Mouse (Mus musculus): ENCODE measurements around the gene Gosr2. TPM values are rescaled to one million over a fixed set of nuclear protein-coding genes. Genes with fewer than 3 reads are reported as not detected.
"Not testable (repeated sequence)": the region's sequence is repeated elsewhere in the genome, so short reads cannot be mapped to it uniquely, and the experiment has no call there.

Gosr2 gene
- polyA plus RNA-seq, 1 experiment from 2014 or later, result 96.6 TPM

DNA sequence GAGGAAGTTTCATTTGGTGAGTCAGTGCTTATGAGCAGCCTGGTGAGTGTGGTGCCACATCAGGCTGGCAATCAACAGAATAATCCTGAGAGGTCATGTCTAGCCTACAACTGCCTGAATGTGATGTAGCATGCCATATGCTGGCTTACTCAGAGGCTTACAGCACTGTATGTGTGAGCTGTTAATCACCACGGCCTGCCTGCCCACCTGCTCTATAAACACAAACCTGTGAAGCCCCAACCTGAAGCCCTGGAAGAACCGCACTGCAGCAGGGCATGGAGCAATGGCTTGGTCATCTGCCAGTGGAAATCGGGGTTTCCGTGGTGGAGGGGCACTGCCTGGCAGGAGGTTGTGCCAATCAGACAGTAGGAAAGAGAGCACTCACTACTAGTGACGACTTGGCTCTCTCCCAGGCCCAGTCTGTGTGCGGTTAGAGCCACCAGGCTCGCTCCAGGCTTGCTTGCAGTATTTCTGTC, 12.4 kb downstream of the Gosr2 start:
- H3K9me3 ChIP-seq, result no peaks in the 10 kb centered on the region
- no peaks in the 10 kb centered on the region for H3K27me3 ChIP-seq (replicated peaks; ENCODE audit: low read depth, poor library complexity, severe bottlenecking)
- no peak for DNase-seq (ENCODE audit: low spot score)
- H3K4me1 ChIP-seq, result peaks cover 30% of the 10 kb centered on the region
- no peak overlapping the region for H3K27ac ChIP-seq (replicated peaks)
- H3K4me3 ChIP-seq, result no peak overlapping the region
- peaks cover 88% of the 10 kb centered on the region for H3K36me3 ChIP-seq (replicated peaks)
- 91% methylated on average over 7 of the region's 7 CpGs for WGBS

DNA sequence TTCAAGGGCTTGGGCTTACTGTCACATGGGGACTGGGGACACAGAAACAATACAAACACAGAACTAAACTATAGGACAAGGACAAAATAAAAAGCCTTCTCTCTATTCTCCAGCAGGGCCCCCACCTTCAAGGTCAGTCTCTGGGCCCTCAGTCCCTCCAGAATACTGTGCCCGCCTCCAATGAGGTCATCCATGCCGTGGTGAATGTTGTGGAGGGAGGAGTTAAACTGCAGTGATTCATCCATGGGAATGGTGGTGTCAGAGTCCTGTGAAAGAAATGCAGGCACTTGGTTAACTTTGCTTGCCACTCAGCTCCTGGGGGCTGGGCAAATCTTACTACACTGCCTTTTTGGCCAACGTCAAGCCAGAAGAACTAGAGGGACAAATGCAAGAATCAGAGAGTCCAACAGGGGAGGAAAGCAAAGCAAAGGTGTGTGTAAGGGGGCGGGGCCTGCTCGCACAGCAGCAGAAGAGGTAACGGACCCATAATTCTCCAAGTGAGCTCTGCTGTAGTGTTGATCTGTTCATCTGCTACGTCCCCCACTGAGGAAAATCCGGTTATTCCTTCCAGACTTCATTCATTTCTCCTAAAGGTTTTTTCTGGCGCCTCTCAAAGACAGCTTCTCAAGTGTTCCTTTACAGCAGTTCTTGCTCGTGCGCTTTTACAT, 13.9 kb downstream of the Gosr2 start:
- no peak overlapping the region for H3K4me3 ChIP-seq
- H3K27ac ChIP-seq (replicated peaks), result no peak overlapping the region
- 84% methylated on average over 11 of the region's 11 CpGs for WGBS
- H3K27me3 ChIP-seq (replicated peaks; ENCODE audit: low read depth, poor library complexity, severe bottlenecking), result no peaks in the 10 kb centered on the region
- peaks cover 15% of the 10 kb centered on the region for H3K4me1 ChIP-seq
- H3K9me3 ChIP-seq, result no peaks in the 10 kb centered on the region
- peaks cover 100% of the 10 kb centered on the region for H3K36me3 ChIP-seq (replicated peaks)
- DNase-seq (ENCODE audit: low spot score), result no peak

DNA sequence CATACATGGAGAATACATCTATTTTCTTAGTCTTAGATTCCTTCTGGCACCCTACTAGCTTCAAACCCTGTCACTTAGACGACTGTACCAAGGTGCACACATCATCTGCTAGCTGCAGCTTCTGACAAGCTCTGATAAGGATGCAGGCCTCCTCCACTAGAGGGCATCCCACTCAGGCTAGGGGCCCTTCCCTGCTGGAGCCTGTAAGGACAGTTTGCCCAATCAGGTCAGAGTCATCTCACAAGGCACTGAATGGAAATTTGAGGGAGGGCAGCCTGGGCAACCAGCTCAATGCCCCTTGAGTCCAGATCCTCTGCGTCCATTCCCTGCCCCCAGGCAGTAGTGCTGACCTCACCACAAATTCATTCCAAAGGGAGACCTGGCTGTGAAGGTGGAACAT, 20.7 kb downstream of the Gosr2 start:
- 40% methylated on average over 2 of the region's 2 CpGs for WGBS
- H3K4me1 ChIP-seq; H3K27ac ChIP-seq (replicated peaks); H3K9me3 ChIP-seq; H3K27me3 ChIP-seq (replicated peaks; ENCODE audit: low read depth, poor library complexity, severe bottlenecking); H3K4me3 ChIP-seq: not testable (repeated sequence)
- H3K36me3 ChIP-seq (replicated peaks), result peaks cover 71% of the 10 kb centered on the region
- peak; percentile 59 for DNase-seq (ENCODE audit: low spot score)

DNA sequence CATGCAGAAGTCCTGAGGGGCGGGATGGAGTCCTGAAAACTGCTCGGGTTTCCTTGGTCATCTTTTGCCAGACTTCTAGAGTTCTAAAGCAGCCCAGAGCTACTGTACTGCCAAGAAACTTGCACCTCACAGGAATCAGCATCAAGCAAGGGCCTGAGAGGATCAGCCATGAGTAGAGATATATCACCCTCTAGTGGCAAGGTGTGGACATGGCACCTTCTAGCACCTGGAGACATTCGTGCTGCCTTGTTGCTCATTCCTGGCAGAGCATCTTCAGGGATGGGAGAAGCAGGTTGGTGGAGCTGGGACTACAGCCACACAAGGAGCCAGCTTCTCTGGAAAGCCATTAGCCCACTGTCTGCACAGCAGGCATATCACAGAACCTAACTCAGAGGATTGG, 22.1 kb downstream of the Gosr2 start:
- Histone ChIP-seq H3K27me3 (replicated peaks; ENCODE audit: low read depth, poor library complexity, severe bottlenecking) (no peaks in the 10 kb centered on the region), H3K4me3 (no peak overlapping the region), H3K9me3 (no peaks in the 10 kb centered on the region), H3K4me1 (no peaks in the 10 kb centered on the region), H3K27ac (replicated peaks) (no peak overlapping the region), H3K36me3 (replicated peaks) (peaks cover 56% of the 10 kb centered on the region)
- WGBS, result 31% methylated on average over 3 of the region's 3 CpGs
- peak; percentile 70 for DNase-seq (ENCODE audit: low spot score)

DNA sequence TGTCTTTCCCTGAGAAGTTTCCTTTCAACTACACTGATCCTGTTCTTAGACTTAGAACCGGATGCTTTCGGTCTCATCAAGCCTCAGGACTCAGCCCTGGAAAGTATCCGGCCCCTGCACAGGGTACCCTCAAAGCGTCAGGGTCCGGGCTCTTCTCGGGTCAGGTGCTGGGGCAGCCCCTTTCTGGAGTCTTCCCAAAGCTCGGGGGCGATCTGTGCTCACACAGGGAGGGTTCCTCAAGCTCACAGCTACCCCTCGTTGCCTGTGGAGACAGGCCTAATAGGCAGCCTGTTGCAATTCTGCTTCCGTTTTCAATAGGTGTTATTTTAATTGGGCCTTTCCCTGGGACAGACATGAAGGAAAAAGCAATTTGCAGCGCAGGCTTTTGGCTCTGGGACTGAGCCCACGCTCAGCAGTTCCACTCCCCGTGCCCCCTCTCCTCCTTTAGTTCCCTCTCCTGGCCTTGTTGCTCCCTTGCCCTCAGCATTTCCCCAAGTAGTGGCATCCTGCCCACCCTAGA, 30.7 kb downstream of the Gosr2 start:
- H3K9me3 ChIP-seq, result no peaks in the 10 kb centered on the region
- H3K27me3 ChIP-seq (replicated peaks; ENCODE audit: low read depth, poor library complexity, severe bottlenecking), result peaks cover 30% of the 10 kb centered on the region
- no peak overlapping the region for H3K4me3 ChIP-seq
- DNase-seq (ENCODE audit: low spot score), result no peak
- peaks cover 17% of the 10 kb centered on the region for H3K4me1 ChIP-seq
- whole genome bisulfite sequencing, result 54% methylated on average over 13 of the region's 13 CpGs
- H3K27ac ChIP-seq (replicated peaks), result no peak overlapping the region
- H3K36me3 ChIP-seq (replicated peaks), result no peaks in the 10 kb centered on the region

DNA sequence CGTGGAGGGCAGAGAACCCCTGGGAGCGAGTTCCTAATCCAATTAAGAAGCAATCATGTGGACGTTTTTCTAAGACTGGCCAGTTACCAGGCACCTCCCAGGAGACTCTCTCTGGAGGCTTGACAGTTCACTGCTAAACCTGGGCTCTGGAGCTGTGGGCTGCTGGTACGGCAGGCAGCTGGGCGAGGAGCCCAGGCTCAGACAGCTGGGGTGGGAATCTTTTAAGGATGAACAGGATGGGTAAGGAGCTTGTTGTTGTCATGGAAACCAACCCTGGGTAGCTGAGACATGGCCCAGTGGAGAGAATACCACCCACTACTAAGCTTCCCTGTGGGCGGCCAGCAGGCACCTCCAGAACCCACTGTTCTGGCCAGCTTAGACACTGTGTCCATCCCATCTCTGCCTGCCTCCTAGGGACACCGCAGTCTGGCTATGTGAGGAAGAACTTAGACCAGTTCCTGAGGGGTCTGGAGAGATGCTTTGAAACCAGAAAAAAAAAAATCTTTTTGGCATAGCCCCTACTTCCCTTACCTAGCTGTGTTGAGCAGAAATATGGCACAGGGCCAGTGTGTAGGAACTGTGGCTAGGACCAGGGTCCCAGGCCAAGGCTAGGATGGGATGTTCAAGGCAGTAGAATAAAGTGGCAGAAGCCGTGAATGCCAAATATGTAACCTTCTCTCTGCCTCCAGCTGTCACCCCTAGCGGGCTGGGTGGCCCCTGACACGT, 31.4 kb downstream of the Gosr2 start:
- DNase-seq (ENCODE audit: low spot score), result no peak
- H3K27ac ChIP-seq (replicated peaks), result no peak overlapping the region
- H3K36me3 ChIP-seq (replicated peaks), result no peaks in the 10 kb centered on the region
- WGBS, result 25% methylated on average over 10 of the region's 10 CpGs
- no peaks in the 10 kb centered on the region for H3K9me3 ChIP-seq
- H3K4me1 ChIP-seq, result peaks cover 17% of the 10 kb centered on the region
- peaks cover 31% of the 10 kb centered on the region for H3K27me3 ChIP-seq (replicated peaks; ENCODE audit: low read depth, poor library complexity, severe bottlenecking)
- no peak overlapping the region for H3K4me3 ChIP-seq

DNA sequence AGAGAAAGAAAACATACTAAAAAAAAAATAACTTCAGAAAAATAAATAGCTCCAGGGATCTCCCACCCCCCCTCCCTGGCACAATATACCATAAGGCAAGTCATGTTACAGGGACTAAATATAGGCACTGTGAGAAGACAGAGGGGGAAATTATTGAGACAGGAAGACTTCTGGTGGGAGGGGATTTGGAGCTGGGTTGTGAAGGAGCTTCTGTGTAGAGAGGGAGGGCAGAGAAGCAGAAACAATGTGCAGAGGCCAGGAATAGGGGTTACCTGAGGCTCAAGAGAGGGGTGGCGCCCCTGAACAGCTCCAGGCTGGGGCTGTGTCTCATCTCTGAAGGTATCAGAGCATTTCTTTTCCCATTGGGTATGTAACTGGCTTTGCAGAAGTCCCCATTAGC, 32.0 kb downstream of the Gosr2 start:
- 60% methylated on average over 1 of the region's 1 CpGs for WGBS
- H3K9me3 ChIP-seq, result no peaks in the 10 kb centered on the region
- H3K4me3 ChIP-seq, result no peak overlapping the region
- H3K27me3 ChIP-seq (replicated peaks; ENCODE audit: low read depth, poor library complexity, severe bottlenecking), result peaks cover 31% of the 10 kb centered on the region
- no peaks in the 10 kb centered on the region for H3K36me3 ChIP-seq (replicated peaks)
- DNase-seq (ENCODE audit: low spot score), result no peak
- H3K4me1 ChIP-seq, result peaks cover 17% of the 10 kb centered on the region
- no peak overlapping the region for H3K27ac ChIP-seq (replicated peaks)

DNA sequence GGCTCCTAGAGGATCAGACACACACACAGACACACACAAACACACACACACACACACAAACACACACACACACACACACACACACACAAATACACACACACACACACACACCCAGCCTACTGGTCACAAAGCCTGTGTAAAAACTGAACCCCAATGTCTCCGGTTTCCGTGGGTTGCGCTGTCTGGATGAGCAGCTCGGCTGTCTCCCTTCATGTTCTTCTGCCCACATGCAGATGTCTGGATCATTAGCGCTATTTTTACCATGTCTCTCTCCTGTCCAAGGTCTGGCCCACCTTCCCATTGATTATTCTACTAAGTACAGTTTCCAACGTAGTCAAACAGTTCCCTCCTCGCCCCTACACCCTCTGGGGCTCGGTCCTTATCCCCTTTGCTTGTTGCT, 34.6 kb downstream of the Gosr2 start:
- Histone ChIP-seq H3K9me3 (no peaks in the 10 kb centered on the region), H3K4me1 (peaks cover 17% of the 10 kb centered on the region), H3K27ac (replicated peaks) (no peak overlapping the region), H3K36me3 (replicated peaks) (no peaks in the 10 kb centered on the region), H3K27me3 (replicated peaks; ENCODE audit: low read depth, poor library complexity, severe bottlenecking) (peaks cover 33% of the 10 kb centered on the region), H3K4me3 (no peak overlapping the region)
- WGBS, result 88% methylated on average over 8 of the region's 8 CpGs
- DNase-seq (ENCODE audit: low spot score), result no peak

DNA sequence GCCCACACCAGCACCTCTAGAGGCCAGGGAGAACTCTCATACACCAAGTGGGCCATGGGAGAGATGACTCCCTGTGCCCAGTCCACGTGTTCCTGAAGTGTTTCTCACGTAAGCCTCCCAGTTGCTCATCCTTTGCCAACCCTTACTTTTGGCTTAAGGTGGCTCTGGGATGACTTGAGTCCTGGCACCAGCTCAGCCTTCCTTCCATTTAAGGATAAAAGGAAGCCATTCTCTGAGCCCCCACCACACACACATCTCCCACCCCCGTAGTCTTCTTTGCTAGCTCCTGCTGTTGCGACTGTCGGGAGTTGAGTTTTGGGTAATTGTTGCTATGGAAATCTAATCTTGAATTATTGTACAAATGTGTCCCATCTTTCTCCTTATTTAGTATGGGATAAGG, 35.2 kb downstream of the Gosr2 start:
- WGBS, result 83% methylated on average over 5 of the region's 5 CpGs
- H3K4me3 ChIP-seq, result no peak overlapping the region
- H3K36me3 ChIP-seq (replicated peaks), result no peaks in the 10 kb centered on the region
- peaks cover 34% of the 10 kb centered on the region for H3K27me3 ChIP-seq (replicated peaks; ENCODE audit: low read depth, poor library complexity, severe bottlenecking)
- H3K27ac ChIP-seq (replicated peaks), result no peak overlapping the region
- peaks cover 17% of the 10 kb centered on the region for H3K4me1 ChIP-seq
- DNase-seq (ENCODE audit: low spot score), result no peak
- no peaks in the 10 kb centered on the region for H3K9me3 ChIP-seq

DNA sequence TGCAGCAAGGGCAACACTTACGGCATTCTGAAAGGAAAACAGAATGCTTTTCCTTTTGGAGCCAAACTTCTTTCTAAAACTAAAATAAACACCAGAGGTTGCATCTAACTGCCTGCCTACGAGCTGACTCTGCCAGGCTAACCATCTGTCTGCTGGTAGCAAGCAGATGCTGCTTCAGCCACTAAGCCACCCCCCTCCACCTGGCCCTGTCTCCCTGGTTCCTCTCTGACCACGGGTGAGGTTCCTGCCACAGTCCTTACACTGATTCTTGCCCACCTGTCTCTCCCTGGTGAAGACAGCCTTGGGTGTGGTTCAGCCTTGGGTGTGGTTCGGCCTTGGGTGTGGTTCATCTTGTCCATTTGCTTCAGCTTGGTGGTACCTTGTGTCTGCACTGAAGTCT, 35.8 kb downstream of the Gosr2 start:
- no peak overlapping the region for H3K27ac ChIP-seq (replicated peaks)
- DNase-seq (ENCODE audit: low spot score), result no peak
- H3K36me3 ChIP-seq (replicated peaks), result no peaks in the 10 kb centered on the region
- 61% methylated on average over 4 of the region's 4 CpGs for WGBS
- H3K4me3 ChIP-seq, result no peak overlapping the region
- no peaks in the 10 kb centered on the region for H3K9me3 ChIP-seq
- H3K27me3 ChIP-seq (replicated peaks; ENCODE audit: low read depth, poor library complexity, severe bottlenecking), result peaks cover 34% of the 10 kb centered on the region
- H3K4me1 ChIP-seq, result peaks cover 12% of the 10 kb centered on the region

DNA sequence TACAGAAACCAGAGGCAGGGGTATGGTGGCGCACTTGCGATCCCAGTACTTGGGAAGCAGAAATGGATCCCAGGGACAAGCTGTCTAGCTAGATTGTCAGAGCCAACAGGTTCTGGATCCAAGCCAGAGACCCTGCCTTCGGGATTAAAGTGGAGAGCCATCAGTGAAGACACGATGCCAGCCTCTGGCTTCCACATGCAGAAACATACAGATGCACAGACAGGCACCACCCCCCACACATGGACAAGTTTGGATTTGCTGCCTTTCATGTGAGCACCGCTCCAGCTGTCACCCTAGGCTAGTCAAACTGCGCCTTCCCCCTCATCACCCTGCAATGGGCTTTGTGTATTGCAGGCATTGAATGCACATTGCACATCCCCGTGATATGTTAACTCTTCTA, 39.5 kb downstream of the Gosr2 start:
- Histone ChIP-seq H3K27ac (replicated peaks) (no peak overlapping the region), H3K9me3 (no peaks in the 10 kb centered on the region), H3K4me3 (no peak overlapping the region), H3K36me3 (replicated peaks) (no peaks in the 10 kb centered on the region), H3K27me3 (replicated peaks; ENCODE audit: low read depth, poor library complexity, severe bottlenecking) (peaks cover 45% of the 10 kb centered on the region), H3K4me1 (no peaks in the 10 kb centered on the region)
- no peak for DNase-seq (ENCODE audit: low spot score)
- 89% methylated on average over 7 of the region's 7 CpGs for WGBS

DNA sequence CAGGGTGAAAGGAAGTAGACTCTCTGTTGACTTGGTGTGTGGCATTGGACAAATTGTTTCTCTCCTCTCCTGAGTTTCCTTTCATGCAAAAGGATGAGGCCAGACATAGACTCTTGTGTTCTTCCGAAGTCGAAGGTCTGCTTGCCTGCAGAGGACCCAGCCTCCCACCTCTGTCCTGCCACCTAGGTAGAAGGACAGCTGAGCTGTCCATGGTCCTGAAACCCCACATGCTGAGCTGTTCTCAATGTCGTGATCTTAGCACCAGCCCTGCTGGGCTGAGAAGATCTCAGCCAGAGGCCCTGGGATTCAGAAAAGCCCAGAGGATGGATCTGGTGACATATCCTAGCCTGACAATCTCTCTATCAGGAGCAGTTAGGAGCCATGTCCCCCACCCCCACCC, 41.2 kb downstream of the Gosr2 start:
- Histone ChIP-seq H3K4me1 (no peaks in the 10 kb centered on the region), H3K27ac (replicated peaks) (no peak overlapping the region), H3K36me3 (replicated peaks) (no peaks in the 10 kb centered on the region), H3K9me3 (no peaks in the 10 kb centered on the region), H3K27me3 (replicated peaks; ENCODE audit: low read depth, poor library complexity, severe bottlenecking) (peaks cover 58% of the 10 kb centered on the region), H3K4me3 (no peak overlapping the region)
- 9% methylated on average over 3 of the region's 3 CpGs for WGBS
- DNase-seq (ENCODE audit: low spot score), result peak; percentile 79

DNA sequence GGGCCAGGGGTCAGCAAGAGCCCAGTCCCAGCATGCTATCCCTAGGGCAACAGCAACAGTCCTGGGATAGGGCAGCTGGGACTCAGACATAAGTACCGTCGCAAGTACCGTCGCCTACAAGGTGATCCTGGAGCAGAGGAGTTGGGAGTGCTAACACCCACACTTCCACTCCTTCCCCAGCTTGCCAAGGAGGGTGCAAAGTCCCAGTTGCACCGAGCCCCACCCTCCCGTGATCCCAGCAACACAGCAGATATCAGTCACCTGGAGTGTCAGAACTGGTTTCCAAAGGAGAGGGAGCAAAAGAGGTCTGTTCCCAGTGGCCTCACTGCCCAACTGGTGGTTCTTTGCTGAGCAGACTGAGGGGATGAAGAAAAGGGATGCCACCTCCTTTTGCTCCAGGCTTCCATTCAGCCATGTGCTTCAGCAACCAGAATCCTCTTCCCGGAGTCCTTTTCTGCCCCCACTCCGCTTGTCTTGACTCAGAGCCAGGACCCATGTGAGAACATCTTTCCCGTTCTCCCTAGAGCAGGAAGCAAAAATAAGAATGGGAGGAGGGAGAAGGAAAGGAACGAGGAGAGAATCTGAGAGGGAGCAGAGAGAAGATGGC, 44.2 kb downstream of the Gosr2 start:
- Histone ChIP-seq H3K27me3 (replicated peaks; ENCODE audit: low read depth, poor library complexity, severe bottlenecking) (peaks cover 89% of the 10 kb centered on the region), H3K4me1 (peaks cover 19% of the 10 kb centered on the region), H3K9me3 (no peaks in the 10 kb centered on the region), H3K36me3 (replicated peaks) (no peaks in the 10 kb centered on the region), H3K27ac (replicated peaks) (no peak overlapping the region), H3K4me3 (no peak overlapping the region)
- WGBS, result 77% methylated on average over 10 of the region's 10 CpGs
- DNase-seq (ENCODE audit: low spot score), result no peak
